Mouse (Mus musculus) A20 (cell line): Measurements from ENCODE around the gene Dapk3.
"Not testable (repeated sequence)": the region's sequence is repeated elsewhere in the genome, so short reads cannot be mapped to it uniquely, and the experiment has no call there.

Experiments
- DNase-seq: peaks from one replicate; pipeline ENCODE4 v3.0.0-alpha.2; 2011; ENCODE audit warnings: low read depth, low spot score

Dapk3 gene

DNA sequence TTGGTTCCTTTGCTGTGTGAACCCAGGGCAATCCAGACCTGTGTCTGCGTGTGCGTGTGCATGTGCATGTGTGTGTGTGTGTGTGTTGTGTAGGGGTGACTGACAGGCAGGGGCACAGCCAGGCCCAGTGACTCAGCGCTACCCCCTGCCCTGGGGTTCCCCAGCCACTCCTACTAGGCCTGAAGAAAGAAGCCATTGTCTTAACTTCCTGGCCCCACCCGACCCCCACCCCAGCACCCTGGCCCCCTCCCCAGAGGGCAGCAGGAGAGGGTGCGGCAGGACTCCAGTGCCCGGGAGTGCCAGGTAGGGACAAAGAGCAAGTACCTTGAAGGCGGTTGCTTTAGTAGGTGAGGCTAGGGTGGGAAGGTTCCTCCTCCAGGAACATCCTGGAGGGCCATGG, 37.0 kb upstream of the Dapk3 start:
- no peak for DNase-seq

DNA sequence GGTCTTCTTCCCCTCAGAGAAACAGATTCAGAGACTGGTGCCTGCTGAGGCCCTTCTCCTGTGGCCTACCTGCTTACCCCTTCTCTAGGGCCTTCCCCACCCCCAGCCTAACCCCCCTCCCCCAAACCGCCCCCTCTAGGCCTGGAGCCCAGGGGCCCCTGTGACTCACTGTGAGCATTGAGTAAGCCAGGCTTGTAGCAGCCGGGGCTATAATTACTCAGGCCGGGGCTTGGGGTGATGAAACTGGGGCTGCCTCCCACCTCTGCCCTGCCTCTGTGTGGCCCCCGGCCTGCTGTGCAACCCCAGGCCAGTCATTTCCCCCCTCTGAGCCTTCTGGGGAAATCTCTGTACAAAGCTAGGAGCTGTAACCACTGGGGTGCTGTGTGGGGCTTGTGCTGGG, 36.5 kb upstream of the Dapk3 start:
- DNase-seq: no peak

DNA sequence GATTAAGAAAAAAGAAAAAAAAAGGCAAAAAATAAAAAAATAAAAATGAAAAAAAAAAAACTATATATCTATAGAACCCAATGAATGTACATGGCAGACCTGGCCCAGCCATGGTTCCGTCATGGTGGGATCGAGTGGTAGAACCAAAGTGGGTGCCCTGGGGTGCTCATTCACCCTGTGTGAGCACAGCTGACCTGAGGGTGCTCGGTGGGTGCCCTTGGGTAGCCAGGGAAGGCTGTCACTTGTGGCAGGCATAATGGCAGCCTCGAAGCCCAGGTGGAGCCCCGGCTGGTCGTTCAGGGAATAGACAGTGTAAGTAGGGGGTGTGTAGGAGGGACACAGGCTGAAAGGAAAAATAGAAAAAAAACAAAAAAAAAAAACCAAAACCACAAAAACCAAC, 31.5 kb upstream of the Dapk3 start:
- no peak for DNase-seq

DNA sequence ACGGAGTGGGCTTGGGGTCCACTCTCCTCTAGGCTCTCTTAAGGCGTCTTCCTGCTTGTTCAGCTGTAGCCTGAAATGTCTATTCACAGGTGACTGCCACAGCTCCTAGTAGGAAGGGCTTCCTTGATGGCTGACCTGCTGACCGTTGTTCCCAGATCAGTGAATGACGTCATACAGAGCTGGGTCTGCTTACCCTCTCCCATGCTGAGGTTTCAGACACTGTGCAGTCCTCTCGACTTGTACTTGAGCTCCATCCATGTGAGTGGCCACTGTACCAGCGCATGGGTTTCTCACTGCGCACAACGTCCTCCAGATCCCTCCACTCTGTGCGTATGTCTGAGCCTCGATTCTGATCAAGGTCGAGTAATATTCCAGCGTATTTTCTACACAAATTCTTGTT, 30.2 kb upstream of the Dapk3 start:
- no peak for DNase-seq

DNA sequence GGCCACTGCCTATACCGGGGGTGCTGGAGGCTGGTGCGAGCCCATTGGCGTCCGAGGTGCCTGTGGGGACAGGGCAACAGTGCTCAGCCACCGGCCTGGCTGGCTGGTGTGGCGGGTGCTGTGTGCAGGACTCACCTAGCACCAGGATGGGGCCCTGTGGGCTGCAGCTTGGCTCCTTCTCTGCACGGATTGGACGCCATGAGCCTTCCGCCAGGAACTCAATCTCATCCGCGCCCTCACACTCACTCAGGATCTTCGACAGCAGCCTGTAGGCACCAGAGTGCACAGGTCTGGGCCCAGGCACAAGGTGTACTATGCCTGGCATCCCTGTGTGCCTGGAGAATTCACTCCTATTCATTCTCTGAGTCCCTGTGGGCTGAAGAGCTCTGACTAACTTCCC, 28.5 kb upstream of the Dapk3 start:
- no peak for DNase-seq

DNA sequence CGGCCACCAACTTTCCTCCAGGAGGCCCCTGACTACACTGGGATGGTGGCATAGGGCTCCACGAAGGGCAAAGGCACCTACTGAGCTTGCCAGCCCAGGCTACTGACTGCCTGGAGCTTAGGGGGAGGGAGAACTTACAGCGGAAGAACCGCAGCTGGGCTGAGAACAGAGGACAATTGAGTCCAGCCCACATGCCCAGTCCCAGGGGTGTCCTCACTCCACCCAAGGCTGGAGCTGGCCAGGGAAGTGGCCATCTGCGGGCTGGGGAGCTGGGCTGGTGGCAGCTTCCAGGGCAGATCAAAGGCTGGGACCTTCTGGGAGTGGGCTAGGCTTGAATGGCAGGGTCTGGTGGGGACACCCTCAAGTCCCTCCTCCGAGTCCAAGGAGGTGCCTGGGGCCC, 28.1 kb upstream of the Dapk3 start:
- no peak for DNase-seq

DNA sequence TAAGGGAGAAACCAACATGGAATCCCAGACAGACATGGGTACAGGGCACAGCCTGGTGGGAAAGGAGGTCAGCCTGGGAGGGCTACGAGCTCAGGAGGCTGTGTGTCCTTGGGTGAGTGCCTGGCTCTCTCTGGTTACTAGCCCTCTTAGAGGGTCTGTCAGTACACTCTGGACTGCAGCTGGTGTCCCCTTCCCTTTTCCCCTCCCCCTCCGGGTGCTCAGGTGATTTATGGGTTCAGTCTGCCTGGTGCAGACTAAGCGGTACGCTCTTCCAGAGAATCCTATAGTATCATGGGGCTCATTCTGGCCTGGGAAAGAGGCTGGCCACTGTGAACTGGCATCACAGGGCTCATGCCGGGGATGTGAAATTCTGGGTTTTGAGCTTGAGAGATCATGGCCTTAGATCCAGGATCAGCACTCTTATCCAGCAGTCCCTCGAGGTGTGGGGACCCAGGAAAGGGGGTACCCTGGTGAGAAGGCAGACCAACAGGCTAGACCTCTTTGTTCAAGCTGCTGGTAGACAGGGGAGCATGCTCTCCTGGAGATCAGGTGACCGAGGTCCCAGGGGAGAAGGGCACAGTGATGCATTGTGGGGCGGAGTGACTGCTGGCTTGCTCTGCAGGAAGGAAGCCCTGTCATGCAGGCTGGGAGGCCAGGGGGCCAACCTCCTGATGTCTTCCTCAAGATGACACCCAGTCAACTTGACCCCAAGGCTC, 21.0 kb upstream of the Dapk3 start:
- peak; percentile 33 for DNase-seq

DNA sequence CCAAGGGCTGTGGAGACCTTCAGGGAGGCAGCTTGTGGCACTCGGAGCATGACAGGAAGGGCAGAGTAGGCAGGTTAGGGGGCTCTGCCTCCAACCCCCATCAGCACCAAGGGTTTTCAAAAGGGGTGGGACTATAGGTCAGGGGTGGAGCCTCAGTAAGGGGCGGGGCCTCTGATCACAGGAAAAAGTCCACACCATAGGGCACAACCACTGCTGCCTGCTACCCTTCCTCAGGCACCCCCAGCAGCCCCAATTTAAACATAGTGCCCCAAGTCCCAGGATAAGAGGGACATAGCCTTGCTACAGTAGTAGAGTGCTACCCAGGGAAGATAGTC, 20.5 kb upstream of the Dapk3 start:
- peak; percentile 42 for DNase-seq

DNA sequence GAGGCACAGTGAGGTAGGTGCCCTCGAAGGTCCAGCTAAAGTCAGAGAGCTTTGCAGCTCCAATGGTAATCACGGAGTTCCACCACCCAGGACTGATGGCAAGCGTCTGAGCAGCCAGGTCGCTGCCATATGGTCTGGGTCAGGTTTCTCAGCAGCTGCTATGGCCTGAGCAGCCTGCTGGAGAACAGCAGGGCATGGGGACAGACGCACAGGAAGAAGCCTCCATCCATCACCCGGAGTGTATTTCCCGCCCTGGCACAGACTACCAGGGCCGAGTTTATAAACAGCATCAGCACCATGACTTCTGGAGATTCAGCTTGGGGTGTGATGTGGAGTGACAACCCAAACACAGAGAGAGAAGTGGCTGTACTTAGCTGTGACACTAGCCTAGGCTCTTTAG, 17.7 kb upstream of the Dapk3 start:
- DNase-seq: no peak

DNA sequence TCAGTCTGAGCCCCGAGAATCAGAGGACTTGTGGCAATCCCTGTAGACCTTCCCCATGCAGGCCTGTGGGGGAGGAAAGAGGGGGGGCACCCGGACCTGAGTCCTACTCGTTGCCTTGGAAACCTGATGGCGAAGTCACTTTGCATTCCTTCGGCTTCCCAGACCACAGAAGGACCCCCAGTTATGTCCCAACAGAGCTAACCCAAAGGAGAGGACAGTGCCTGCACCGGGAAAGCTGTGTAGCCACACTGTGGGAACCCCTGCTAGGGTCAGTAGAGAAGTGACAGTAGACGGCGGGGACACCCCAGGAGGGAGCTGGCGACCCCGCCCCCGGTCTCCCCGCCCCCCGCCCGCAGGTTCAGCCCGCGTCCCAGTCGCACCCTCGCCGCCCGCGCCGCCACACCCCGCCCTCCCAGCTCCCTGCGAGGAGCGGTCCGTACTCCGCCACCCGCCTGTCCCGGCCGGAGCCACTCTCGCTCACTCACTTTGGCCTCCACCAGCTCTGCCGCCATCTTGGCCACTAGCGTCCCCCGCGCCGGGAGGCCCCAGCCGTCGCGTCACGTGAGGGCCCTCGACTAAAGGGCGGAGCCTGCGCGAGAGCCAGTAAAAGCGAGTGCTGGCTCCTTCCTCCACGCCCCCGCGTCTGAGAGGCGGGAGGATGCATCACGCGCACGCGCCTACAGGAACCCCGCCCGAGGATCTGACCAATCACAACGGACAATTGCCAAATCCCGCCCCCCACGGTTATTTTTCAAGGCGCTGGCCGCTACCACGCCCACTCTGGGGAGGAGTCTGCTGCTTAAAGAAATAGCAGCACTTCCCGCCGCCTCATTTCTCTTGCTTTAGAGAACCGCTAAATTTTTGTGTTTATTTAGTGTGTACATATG, 15.4 kb upstream of the Dapk3 start, which contains the start of gene Pias4:
TSS of gene Pias4 (minus strand) at position 724 of the 887 bp plus-strand sequence.
- DNase-seq: peak; percentile 100

DNA sequence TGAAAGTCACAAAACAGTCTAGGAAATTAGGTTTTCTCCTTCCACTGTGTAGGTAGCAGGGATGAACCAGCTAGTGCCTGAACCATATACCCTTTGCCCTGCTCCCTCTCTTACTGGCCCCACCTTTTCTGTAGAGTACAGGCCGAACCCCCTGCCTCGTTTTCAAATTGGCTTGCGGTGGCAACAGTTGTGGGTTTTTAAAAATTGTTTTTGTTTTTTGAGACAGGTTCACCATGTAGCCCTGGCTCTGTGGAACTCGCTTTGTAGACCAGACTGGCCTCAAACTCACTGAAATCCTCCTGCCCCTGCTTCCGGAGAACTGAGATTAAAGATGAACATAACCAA, 14.7 kb upstream of the Dapk3 start:
- DNase-seq: no peak

DNA sequence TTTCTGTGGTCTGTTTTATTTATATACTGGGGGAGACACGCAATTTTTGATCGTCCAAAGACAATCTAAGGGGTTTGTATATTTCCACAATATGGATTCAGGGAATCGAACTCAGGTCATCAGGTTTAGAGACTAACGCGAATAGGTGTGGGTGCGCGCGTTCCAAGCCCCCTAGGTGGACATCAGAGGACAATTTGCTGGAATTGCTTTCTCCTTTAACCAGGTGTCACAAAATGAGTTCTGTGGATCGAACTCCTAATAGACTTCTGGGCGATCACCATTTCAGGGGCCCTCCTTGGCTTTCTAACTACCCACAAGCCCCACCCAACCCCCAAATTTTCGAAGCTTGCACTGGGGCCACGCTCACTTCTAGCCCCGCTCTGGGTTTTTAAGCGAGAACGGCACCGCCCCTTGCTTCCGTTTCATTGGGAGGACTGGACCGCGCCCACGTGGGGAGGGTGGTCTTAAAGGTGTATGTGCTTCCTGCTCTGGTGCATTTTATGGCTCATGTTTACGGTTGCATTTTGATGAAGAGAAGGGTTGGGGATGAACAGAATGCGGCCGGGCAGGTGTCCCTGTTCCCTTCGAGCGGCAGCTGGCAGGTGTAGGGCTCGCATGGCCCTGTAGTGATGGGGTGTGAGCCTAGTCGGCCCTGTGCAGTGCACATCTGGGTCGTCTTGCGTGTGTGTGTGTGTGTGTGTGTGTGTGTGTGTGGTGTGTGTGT, 14.1 kb upstream of the Dapk3 start:
- peak; percentile 97 for DNase-seq

DNA sequence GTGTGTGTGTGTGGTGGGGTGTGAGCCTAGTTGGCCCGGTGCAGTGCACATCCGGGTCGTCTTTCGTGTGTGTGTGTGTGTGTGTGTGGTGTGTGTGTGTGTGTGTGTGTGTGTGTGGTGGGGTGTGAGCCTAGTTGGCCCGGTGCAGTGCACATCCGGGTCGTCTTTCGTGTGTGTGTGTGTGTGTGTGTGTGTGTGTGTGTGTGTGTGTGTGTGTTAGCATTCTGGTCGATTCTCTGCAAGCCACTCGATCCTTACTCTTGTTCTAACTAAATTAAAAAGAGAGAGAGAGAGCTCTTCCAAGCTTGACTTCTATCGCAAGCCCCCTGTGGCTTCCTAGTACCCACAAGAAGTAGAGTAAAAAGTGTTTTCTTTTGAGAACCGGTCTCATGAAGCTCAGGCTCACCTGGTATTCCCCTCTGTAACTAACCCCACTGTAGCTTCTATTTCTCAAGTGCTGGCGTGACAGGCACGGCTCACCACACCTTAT, 13.3 kb upstream of the Dapk3 start:
- peak; percentile 92 for DNase-seq

DNA sequence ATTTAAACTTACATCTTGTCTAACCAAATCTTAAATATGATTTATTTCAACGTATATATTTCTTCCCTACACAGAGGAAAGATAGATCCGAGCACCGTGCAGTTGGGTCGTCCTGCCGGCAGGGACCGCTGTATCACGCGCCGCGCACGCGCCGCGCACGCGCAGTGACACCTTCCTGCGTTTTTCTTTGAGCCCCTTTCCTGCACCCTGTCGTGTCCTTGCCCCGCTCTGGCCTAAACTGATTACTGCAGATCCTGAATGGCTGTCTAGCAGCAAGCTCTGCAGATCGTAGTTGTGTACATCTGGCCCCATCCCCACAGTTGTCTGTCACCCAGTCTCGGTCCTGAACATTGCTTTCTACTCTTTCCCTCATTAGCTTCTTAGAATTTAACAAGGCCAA, 9.7 kb upstream of the Dapk3 start:
- DNase-seq: peak; percentile 91

DNA sequence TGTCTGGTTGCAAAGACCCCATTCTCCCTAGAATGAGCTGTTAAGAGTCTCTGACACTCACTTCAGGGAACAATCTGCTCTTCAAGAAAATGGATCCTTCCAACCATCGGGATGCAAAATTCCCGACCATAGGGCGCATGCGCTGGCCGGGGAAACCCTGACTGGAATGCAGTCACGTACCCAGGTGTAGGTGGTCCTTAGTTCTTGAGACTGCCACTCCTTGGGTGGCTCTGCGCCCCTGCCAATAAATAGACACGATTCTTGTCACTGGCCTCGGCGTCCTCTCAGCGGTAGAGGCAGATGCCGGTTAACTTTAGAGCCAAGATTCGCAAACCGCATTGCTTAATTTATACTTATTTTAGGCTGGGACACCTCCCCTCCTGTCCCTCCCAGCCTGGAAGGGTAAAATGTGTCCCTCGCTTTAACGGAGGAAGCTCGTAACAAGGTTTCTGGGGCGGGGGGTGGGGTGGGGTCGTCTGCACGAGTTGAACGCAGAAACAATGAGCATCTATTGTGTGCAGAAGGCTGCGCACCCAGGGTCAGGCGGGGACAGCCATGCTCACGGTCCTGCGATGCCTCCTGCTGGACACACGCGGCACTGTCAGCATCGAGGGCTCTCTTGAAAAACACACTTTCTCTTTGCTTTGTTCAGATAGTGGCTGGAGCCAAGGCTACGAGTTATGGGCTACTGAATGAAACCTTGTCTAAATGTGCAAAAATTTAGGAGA, 8.0 kb upstream of the Dapk3 start:
- DNase-seq: peak; percentile 92

DNA sequence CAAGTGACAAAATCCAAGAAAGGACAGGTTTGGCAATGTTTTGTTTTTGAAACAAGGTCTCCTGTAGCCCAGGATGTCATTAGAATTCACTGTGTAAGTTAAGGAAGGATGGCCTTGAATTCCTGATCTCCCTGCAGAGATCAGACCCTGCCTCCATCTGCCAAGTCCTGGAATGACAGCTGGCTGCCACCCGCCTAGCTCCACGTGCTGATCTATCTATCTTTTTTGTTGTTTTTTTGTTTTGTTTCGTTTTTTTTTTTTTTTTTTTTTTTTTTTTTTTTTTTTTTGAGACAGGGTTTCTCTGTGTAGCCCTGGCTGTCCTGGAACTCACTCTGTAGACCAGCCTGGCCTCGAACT, 7.5 kb upstream of the Dapk3 start:
- DNase-seq: not testable (repeated sequence)

DNA sequence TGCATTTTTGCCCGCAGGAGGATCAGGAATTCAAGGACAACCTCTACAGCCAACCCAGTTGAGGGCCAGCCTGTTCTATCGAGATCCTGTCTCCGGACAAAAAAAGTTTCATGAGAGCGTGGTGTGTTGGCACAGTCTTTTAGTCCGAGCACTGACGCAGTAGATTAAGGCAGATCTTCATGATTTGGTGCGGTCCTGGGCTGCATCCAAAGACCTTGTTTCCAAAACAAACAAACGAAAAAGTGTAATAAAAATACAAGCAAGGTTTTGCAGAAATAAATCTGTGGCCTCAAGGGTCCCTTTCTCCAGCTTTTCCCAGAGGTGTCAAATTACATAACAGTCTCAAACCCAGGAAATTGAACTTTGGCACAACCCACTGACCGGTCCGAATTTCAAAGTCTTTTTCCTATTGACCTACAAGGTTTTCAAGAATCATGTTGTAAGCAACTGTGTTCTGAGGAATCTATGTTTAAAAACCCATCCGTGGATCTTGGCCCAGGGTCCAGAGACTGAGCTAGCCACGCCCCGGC, 6.8 kb upstream of the Dapk3 start:
- no peak for DNase-seq

DNA sequence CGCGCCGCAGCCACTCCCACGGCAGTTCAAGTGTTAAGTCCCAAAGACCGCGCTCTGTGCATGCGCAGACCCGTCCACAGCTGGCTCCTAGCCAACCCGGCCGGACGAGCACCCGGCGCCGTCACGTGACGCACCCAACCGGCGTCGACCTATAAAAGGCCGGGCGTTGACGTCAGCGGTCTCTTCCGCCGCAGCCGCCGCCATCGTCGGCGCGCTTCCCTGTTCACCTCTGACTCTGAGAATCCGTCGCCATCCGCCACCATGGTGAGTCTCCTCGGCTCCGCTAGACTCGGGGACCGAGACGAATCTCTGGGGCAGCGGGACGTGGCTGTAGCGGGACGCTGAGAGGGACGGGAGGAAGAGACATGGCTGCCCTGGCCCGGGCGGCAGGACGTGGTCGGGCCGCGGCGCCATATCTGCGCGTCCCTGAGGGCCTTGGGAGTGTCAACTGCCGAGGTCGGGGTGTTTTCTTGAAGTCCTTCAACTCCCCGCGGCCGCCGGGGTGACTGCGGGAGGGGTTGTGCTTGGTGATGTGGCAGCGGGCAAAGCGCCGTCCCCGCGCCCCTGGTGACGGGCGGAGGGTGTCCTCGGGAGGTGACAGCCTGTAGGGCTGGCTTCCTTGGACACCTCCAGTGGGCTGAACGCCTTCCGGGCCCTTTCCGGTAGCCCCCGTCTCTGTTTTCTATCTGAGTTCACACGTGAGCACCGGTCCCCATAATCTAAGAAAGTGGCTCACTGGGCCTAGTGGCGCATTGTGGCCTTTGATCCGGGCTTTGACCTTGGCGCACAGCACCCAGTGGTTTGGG, 6.1 kb upstream of the Dapk3 start, which contains the start of gene Eef2:
TSS of gene Eef2 (plus strand) at position 166 of the 806 bp plus-strand sequence.
- peak; percentile 98 for DNase-seq

DNA sequence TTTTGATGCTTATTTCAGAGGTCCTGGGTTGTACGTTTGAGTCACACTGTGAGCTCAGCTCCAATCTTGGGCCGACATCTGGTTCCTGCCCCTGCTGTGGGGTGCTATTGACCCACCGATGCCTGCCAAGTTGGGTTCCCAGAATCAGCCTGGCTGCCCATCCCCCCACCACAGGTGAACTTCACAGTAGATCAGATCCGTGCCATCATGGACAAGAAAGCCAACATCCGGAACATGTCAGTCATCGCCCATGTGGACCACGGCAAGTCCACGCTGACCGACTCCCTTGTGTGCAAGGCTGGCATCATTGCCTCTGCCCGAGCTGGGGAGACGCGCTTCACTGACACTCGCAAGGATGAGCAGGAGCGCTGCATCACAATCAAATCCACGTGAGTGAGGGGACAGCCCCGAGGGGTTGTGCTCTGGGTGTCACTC, 5.3 kb upstream of the Dapk3 start:
- DNase-seq: peak; percentile 43

DNA sequence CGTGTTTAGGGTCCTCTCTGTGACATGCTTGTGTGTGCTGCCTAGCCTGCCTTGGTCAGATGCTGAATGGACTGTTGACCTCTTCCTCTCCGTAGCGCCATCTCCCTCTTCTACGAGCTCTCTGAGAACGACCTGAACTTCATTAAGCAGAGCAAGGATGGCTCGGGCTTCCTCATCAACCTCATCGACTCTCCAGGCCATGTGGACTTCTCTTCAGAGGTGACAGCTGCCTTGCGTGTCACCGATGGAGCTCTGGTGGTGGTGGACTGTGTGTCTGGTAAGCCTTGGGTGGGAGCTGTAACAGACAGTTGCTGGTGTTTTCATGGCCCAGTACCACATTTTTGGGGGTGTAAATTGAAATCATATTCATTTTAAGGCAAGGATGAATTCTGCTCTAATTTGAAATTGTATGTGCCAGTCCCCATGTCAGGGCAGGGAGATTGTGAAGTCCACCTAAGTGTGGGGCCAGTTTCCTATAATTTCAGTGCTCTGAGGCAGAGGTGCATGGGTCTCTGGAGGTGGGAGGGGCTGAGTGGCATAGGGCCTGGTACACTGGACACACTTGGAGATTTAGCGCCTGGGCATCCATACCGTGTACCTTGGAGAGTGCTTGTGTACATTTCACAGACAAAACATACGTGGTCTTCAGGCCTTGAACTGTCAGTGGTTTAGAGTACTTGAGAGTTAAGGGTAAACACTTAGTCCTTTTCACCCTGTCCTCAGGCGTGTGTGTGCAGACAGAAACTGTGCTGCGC, 4.7 kb upstream of the Dapk3 start:
- no peak for DNase-seq
